Mouse (Mus musculus) neural tube, embryonic 12.5 days (tissue): ENCODE data around the gene Cnksr3. TPM values are rescaled to one million over a fixed set of nuclear protein-coding genes. Genes with fewer than 3 reads are reported as not detected.

Experiments used
- ATAC-seq: fragments of 200-750 bp; cut with Nextera tagmentation; 2 replicates; pipeline ENCODE4 v1.8.0; 2017; ENCODE audit warnings: low read depth, mild to moderate bottlenecking, moderate TSS enrichment, moderate library complexity; ENCODE audit not compliant: low FRiP score
- H3K27ac ChIP-seq: fragments of 300-500 bp; sonication (generic); 2 replicates; pipeline ENCODE4 v1.5.1; 2016
- H3K27me3 ChIP-seq: fragments of 300-500 bp; sonication (generic); replicated peaks from 2 replicates; pipeline ENCODE4 v1.6.1; 2016; ENCODE audit warnings: mild to moderate bottlenecking
- H3K36me3 ChIP-seq: fragments of 300-500 bp; sonication (generic); 2 replicates; pipeline ENCODE4 v1.6.1; 2016; ENCODE audit warnings: mild to moderate bottlenecking
- H3K4me1 ChIP-seq: fragments of 300-500 bp; sonication (generic); 2 replicates; pipeline ENCODE4 v1.6.1; 2016
- H3K4me2 ChIP-seq: fragments of 300-500 bp; sonication (generic); replicated peaks from 2 replicates; pipeline ENCODE4 v1.6.1; 2016; ENCODE audit warnings: mild to moderate bottlenecking
- H3K4me3 ChIP-seq: fragments of 300-500 bp; sonication (generic); 2 replicates; pipeline ENCODE4 v1.5.1; 2016
- H3K9ac ChIP-seq: fragments of 300-500 bp; sonication (generic); 2 replicates; pipeline ENCODE4 v1.6.1; 2016; ENCODE audit warnings: mild to moderate bottlenecking
- H3K9me3 ChIP-seq: fragments of 300-500 bp; sonication (generic); 2 replicates; pipeline ENCODE4 v1.6.1; 2016; ENCODE audit warnings: mild to moderate bottlenecking
- WGBS: fragments of 180-500 bp; shearing (Covaris S2); methylation state at CpG from one replicate; pipeline ENCODE4 v1.1.7; 2016; 5-methylcytosine and 5-hydroxymethylcytosine counted together
- polyA plus RNA-seq: library from polyadenylated mRNA; unstranded; fragments of >200 nt; fragmentation: Nextera tagmentation; extraction: Ambion mirVana; gene quantifications from 2 replicates; pipeline ENCODE4 v1.2.1, GENCODE M21; 2016

The Cnksr3 gene
- polyA plus RNA-seq, 1 experiment from 2014 or later = 7.3 TPM

DNA sequence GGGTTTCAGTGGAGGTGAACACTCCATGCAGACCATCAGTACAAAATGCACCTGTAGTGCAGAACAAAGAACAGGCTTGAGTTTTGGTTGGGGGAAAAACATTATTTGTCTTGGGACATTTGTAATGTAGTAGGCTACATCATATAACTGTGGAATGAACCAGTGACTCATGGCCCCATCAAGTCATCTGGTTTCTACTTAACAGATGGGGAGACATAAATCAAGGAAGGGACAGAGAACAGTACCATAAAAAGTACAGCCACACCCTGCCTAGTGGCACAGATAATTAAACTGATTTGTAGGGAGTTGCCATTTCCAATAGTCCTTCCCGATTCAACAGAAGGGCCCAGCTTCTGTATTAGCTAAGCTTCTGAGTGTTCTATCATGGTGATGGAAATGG, 98.9 kb downstream of the Cnksr3 start:
- Histone ChIP-seq H3K4me2 (no peak overlapping the region), H3K4me3 (no peak overlapping the region), H3K27ac (no peak overlapping the region), H3K27me3 (no peaks in the 10 kb centered on the region), H3K4me1 (no peaks in the 10 kb centered on the region), H3K9me3 (no peaks in the 10 kb centered on the region), H3K9ac (no peak overlapping the region), H3K36me3 (no peaks in the 10 kb centered on the region)
- 68% methylated on average over 1 of the region's 1 CpGs for WGBS
- no peak for ATAC-seq

DNA sequence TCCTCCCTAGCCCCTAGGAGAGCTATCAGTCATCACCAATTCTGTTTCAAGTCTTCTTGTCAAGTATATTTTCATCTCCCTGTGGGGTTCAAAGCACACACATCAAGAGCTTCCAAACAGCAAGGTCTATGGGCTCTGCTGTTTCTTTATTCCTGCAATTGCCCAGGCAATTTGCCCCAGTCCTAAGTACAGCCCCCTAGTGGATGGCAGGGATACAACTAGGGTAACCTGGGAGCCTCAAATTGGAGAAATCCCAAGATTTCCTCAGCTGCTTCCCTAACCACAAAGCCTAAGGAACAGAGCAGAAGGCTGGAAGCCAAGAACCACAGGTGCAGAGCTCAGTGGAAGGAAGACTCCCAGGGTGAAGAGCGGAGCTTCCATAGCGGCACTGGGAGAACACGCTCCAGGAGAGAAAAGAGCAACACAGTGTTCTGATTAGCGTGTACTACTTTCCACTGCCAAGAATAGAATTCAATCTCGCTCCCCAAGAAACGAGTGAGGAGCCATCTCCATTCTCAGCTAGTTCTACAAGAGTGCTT, 100.5 kb downstream of the Cnksr3 start:
- no peak overlapping the region for H3K9ac ChIP-seq
- H3K27me3 ChIP-seq = no peaks in the 10 kb centered on the region
- WGBS = 86% methylated on average over 6 of the region's 6 CpGs
- no peaks in the 10 kb centered on the region for H3K9me3 ChIP-seq
- no peak overlapping the region for H3K4me2 ChIP-seq
- H3K4me3 ChIP-seq = no peak overlapping the region
- no peak for ATAC-seq
- H3K36me3 ChIP-seq = no peaks in the 10 kb centered on the region
- H3K27ac ChIP-seq = no peak overlapping the region
- H3K4me1 ChIP-seq = no peaks in the 10 kb centered on the region

DNA sequence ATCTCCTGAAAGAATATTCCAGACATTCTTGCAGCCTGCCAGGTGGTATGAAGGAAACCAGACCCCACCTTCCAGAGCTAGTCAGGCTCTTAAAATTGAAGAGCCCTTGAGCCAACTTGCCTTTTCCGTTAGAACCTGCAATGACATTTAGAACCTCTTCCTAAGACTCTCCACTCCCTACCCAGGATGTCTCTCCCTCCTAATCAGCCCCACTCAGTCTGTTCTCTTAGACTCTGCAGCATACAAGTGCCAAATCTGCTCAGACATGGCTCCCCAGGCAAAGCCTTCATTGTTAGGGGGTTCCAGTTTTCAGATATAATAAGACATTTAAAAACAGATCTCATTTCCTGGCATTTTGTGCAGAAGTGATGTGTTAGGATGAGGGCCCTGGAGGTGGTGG, 108.2 kb downstream of the Cnksr3 start:
- H3K4me1 ChIP-seq = no peaks in the 10 kb centered on the region
- no peak for ATAC-seq
- H3K36me3 ChIP-seq = no peaks in the 10 kb centered on the region
- H3K4me3 ChIP-seq = no peak overlapping the region
- no peaks in the 10 kb centered on the region for H3K9me3 ChIP-seq
- no peaks in the 10 kb centered on the region for H3K27me3 ChIP-seq
- no peak overlapping the region for H3K27ac ChIP-seq
- no peak overlapping the region for H3K4me2 ChIP-seq
- 85% methylated on average over 1 of the region's 1 CpGs for WGBS
- no peak overlapping the region for H3K9ac ChIP-seq

- 82% methylated on average over 1 of the region's 1 CpGs for WGBS
- H3K4me3 ChIP-seq = no peak overlapping the region
- ATAC-seq = no peak
These were observed 134.1 kb downstream of the Cnksr3 start for GRCm38 (mm10) chr10:7077971-7078370.

DNA sequence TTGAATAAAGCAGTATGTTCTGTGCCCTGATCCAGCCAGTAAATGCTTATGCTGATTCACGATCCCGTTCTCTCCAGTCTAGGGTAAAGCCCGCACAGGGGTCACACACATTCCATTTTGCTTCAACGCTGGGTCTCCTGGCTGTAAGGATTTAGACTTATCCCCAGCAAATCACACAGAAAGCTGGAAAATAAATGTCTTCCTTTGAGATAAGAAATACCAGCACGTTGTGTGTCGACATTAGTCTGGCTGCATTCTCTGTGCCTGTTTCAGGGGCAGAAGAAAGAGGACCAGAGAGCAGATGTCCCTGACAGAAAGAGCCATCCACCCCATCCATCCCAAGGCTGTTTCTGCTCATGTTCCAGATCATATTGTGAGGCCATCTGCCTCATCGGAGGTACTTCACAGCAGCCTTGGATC, 134.6 kb downstream of the Cnksr3 start:
- Histone ChIP-seq H3K4me3 (no peak overlapping the region), H3K36me3 (no peaks in the 10 kb centered on the region), H3K9ac (no peak overlapping the region), H3K9me3 (no peaks in the 10 kb centered on the region), H3K27me3 (no peaks in the 10 kb centered on the region), H3K4me2 (no peak overlapping the region), H3K4me1 (no peaks in the 10 kb centered on the region), H3K27ac (no peak overlapping the region)
- no peak for ATAC-seq
- 83% methylated on average over 7 of the region's 7 CpGs for WGBS

More at GRCm38 (mm10) chr10:7077971-7078370, 134.1 kb downstream of the Cnksr3 start:
- Histone ChIP-seq H3K27me3 (no peaks in the 10 kb centered on the region), H3K9me3 (no peaks in the 10 kb centered on the region), H3K4me2 (no peak overlapping the region), H3K4me1 (no peaks in the 10 kb centered on the region), H3K9ac (no peak overlapping the region), H3K36me3 (no peaks in the 10 kb centered on the region), H3K27ac (no peak overlapping the region)

DNA sequence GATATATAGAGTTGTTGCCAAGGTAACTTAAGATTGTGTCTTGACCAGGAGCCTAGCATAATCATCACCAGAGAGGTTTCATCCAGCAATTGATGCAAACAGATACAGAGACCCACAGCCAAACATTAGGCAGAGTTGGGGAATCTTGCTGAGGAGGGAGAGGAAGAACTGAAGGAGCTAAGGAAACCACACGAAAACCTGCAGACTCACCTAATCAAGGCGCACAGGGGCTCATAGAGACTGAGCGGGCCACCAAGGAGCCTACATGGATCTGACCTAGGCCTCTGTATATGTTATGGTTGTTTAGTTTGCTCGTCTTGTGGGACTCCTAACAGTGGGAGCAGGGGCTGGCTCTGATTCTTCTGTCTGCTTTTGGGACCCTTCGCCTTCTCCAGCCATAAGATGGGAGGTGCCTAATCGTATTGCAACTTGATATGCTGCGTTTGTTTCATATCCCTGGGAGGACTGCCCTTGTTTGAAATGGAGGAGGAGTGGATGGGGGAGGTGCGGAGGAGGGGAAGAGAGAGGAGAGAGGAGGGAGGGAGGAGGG, 135.3 kb downstream of the Cnksr3 start:
- Histone ChIP-seq H3K9ac (no peak overlapping the region), H3K9me3 (no peaks in the 10 kb centered on the region), H3K27ac (no peak overlapping the region), H3K27me3 (no peaks in the 10 kb centered on the region), H3K4me1 (no peaks in the 10 kb centered on the region), H3K36me3 (no peaks in the 10 kb centered on the region), H3K4me3 (no peak overlapping the region), H3K4me2 (0 out of 2 replicates have a peak overlapping the region, but pooled peaks have one; percentile 22)
- ATAC-seq = peak; percentile 52; the same call in 1 of the 2 replicates
- 57% methylated on average over 7 of the region's 8 CpGs for WGBS

GRCm38 (mm10) chr10:7076201-7076600, 135.8 kb downstream of the Cnksr3 start:
- Histone ChIP-seq H3K27ac (no peak overlapping the region), H3K4me3 (no peak overlapping the region), H3K36me3 (no peaks in the 10 kb centered on the region), H3K4me2 (0 out of 2 replicates have a peak overlapping the region, but pooled peaks have one; percentile 22), H3K27me3 (no peaks in the 10 kb centered on the region), H3K4me1 (no peaks in the 10 kb centered on the region), H3K9ac (no peak overlapping the region), H3K9me3 (no peaks in the 10 kb centered on the region)
- ATAC-seq = peak; percentile 79
- 19% methylated on average over 8 of the region's 8 CpGs for WGBS

DNA sequence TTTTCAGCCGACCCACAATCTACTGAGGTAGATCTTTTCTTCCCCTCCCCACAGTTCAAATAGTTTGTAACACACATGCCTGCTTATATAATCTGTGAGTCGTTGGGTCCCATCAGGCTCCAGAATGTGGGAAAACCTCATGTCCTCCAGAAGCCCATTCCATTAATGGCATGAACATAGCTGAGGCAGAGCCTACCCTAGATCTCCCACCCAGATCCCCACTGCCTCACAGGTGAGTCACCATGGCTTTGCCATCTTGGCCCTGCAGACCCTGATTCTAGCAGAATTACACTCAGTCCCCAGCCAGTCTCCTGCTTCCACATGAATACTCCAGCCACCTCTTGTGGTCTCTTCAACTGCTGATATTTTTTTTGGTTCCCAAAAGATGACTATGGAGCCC, 136.4 kb downstream of the Cnksr3 start:
- no peak overlapping the region for H3K27ac ChIP-seq
- no peaks in the 10 kb centered on the region for H3K27me3 ChIP-seq
- no peaks in the 10 kb centered on the region for H3K4me1 ChIP-seq
- WGBS = 84% methylated on average over 2 of the region's 2 CpGs
- H3K9ac ChIP-seq = no peak overlapping the region
- H3K4me2 ChIP-seq = no peak overlapping the region
- no peaks in the 10 kb centered on the region for H3K36me3 ChIP-seq
- no peaks in the 10 kb centered on the region for H3K9me3 ChIP-seq
- no peak overlapping the region for H3K4me3 ChIP-seq
- ATAC-seq = no peak

- Histone ChIP-seq H3K9me3 (no peaks in the 10 kb centered on the region), H3K36me3 (no peaks in the 10 kb centered on the region), H3K9ac (no peak overlapping the region), H3K27ac (no peak overlapping the region), H3K4me2 (no peak overlapping the region), H3K4me3 (no peak overlapping the region), H3K27me3 (no peaks in the 10 kb centered on the region), H3K4me1 (no peaks in the 10 kb centered on the region)
- no peak for ATAC-seq
- whole genome bisulfite sequencing = 93% methylated on average over 2 of the region's 2 CpGs
These were observed 137.8 kb downstream of the Cnksr3 start for GRCm38 (mm10) chr10:7074231-7074630.

- H3K27ac ChIP-seq = no peak overlapping the region
- no peak overlapping the region for H3K9ac ChIP-seq
- H3K4me2 ChIP-seq = no peak overlapping the region
- no peaks in the 10 kb centered on the region for H3K4me1 ChIP-seq
- ATAC-seq = no peak
- 81% methylated on average over 5 of the region's 5 CpGs for WGBS
- no peaks in the 10 kb centered on the region for H3K9me3 ChIP-seq
- no peaks in the 10 kb centered on the region for H3K36me3 ChIP-seq
- no peaks in the 10 kb centered on the region for H3K27me3 ChIP-seq
- H3K4me3 ChIP-seq = no peak overlapping the region
These were observed 141.1 kb downstream of the Cnksr3 start for GRCm38 (mm10) chr10:7070924-7071323.

- H3K9ac ChIP-seq = no peak overlapping the region
- H3K4me2 ChIP-seq = no peak overlapping the region
- WGBS = 62% methylated on average over 8 of the region's 8 CpGs
- peak; percentile 63; the same call in 1 of the 2 replicates for ATAC-seq
- H3K27ac ChIP-seq = no peak overlapping the region
- no peak overlapping the region for H3K4me3 ChIP-seq
- no peaks in the 10 kb centered on the region for H3K27me3 ChIP-seq
- H3K9me3 ChIP-seq = no peaks in the 10 kb centered on the region
- H3K4me1 ChIP-seq = no peaks in the 10 kb centered on the region
- H3K36me3 ChIP-seq = no peaks in the 10 kb centered on the region
These were observed 141.8 kb downstream of the Cnksr3 start for GRCm38 (mm10) chr10:7070100-7070835.

DNA sequence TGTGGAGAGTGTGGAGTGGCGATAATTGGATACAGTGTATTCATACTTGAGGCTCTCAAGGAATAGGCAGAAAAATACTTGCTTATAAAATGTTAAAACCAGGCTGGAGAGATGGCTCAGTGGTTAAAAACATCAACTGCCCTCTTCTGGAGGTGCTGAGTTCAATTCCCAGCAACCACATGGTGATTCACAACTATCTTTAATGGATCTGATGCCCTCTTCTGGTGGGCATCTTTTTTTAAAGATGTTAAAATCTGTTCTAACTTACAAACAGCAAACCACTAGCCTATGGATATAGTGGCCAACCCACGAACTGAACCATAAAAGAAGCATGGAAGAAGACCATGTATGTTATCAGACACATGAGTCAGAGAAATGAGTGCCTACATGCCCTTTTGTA, 142.9 kb downstream of the Cnksr3 start:
- Histone ChIP-seq H3K4me3 (no peak overlapping the region), H3K4me1 (no peaks in the 10 kb centered on the region), H3K27ac (no peak overlapping the region), H3K9ac (no peak overlapping the region), H3K9me3 (no peaks in the 10 kb centered on the region), H3K4me2 (no peak overlapping the region), H3K27me3 (no peaks in the 10 kb centered on the region), H3K36me3 (no peaks in the 10 kb centered on the region)
- WGBS = 82% methylated on average over 2 of the region's 2 CpGs
- no peak for ATAC-seq
